Mouse (Mus musculus) heart, embryonic 13.5 days (tissue): ENCODE data around the gene Nmur1. TPM values are rescaled to one million over a fixed set of nuclear protein-coding genes. Genes with fewer than 3 reads are reported as not detected.

Experiments
- ATAC-seq: fragments of 200-750 bp; cut with Nextera tagmentation; 2 replicates; pipeline ENCODE4 v1.8.0; 2017; ENCODE audit warnings: moderate TSS enrichment; ENCODE audit not compliant: insufficient number of reproducible peaks, low FRiP score, low TSS enrichment; ENCODE audit errors: extremely low read depth
- H3K27ac ChIP-seq: fragments of 300-500 bp; sonication (generic); replicated peaks from 2 replicates; pipeline ENCODE4 v1.5.1; 2015; ENCODE audit warnings: moderate library complexity, mild to moderate bottlenecking, inconsistent platforms
- H3K27me3 ChIP-seq: fragments of 300-500 bp; sonication (generic); replicated peaks from 2 replicates; pipeline ENCODE4 v1.6.1; 2015; ENCODE audit warnings: mild to moderate bottlenecking, inconsistent platforms
- H3K36me3 ChIP-seq: fragments of 300-500 bp; sonication (generic); 2 replicates; pipeline ENCODE4 v1.6.1; 2015; ENCODE audit warnings: mild to moderate bottlenecking, inconsistent platforms
- H3K4me1 ChIP-seq: fragments of 300-500 bp; sonication (generic); 2 replicates; pipeline ENCODE4 v1.6.1; 2015; ENCODE audit warnings: inconsistent platforms
- H3K4me2 ChIP-seq: fragments of 300-500 bp; sonication (generic); 2 replicates; pipeline ENCODE4 v1.6.1; 2015; ENCODE audit warnings: inconsistent platforms, mild to moderate bottlenecking, moderate library complexity
- H3K4me3 ChIP-seq: fragments of 300-500 bp; sonication (generic); 2 replicates; pipeline ENCODE4 v1.5.1; 2015; ENCODE audit warnings: moderate library complexity, mild to moderate bottlenecking, inconsistent platforms
- H3K9ac ChIP-seq: fragments of 300-500 bp; sonication (generic); 2 replicates; pipeline ENCODE4 v1.6.1; 2015; ENCODE audit warnings: inconsistent platforms, mild to moderate bottlenecking, moderate library complexity
- H3K9me3 ChIP-seq: fragments of 300-500 bp; sonication (generic); 2 replicates; pipeline ENCODE4 v1.6.1; 2016; ENCODE audit warnings: inconsistent platforms
- WGBS: fragments of 180-500 bp; shearing (Covaris S2); methylation state at CpG from one replicate; pipeline ENCODE4 v1.1.7; 2015; ENCODE audit warnings: mixed read lengths; 5-methylcytosine and 5-hydroxymethylcytosine counted together
- polyA plus RNA-seq: library from polyadenylated mRNA; unstranded; fragments of >200 nt; fragmentation: Nextera tagmentation; extraction: Ambion mirVana; gene quantifications from 2 replicates; pipeline ENCODE4 v1.2.1, GENCODE M21; 2015

The Nmur1 gene
- polyA plus RNA-seq, 1 experiment from 2014 or later = not detected

DNA sequence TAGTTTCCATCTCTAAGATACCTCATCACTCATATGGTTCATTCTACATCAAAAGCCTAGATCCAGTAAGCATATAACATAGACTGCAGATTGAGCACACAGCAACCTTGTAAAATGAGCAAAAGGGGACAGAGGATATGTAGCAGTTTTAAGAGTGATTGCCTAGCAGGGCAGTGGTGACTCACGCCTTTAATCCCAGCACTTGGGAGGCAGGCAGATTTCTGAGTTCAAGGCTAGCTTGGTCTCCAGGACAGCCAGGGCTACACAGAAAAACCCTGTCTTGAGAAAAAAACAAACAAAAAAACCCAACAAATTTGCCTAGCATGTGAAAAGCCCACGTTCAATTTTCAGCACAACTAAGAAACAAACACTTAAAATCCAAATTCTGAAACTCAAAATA lies 71.8 kb downstream of the Nmur1 start:
- 89% methylated on average over 2 of the region's 2 CpGs for WGBS
- Histone ChIP-seq H3K4me2 (no peak overlapping the region), H3K4me1 (peaks cover 13% of the 10 kb centered on the region), H3K9ac (no peak overlapping the region), H3K27me3 (no peaks in the 10 kb centered on the region), H3K27ac (no peak overlapping the region), H3K36me3 (peaks cover 84% of the 10 kb centered on the region), H3K4me3 (no peak overlapping the region), H3K9me3 (no peaks in the 10 kb centered on the region)
- ATAC-seq = no peak

DNA sequence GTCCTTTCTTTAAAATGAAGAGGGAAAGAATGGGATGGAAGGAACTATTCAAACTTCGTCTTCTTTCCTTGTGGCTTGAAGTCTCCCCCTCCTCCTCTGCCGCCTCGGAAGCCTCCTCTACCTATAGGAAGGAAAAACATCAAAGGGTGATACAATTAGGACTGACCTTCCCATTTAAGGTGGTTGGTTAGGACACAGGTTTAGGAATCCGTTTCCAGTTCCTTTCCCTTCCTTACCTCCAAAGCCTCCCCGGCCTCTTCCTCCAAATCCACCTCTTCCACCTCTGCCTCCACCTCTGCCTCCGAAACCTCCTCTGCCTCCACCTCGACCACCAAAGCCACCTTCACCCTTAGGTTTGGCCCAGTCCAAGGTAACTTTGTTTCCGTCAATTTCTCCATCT lies 75.5 kb downstream of the Nmur1 start:
- no peak for ATAC-seq
- no peaks in the 10 kb centered on the region for H3K4me1 ChIP-seq
- peaks cover 95% of the 10 kb centered on the region for H3K36me3 ChIP-seq
- no peaks in the 10 kb centered on the region for H3K9me3 ChIP-seq
- WGBS = 79% methylated on average over 8 of the region's 8 CpGs
- H3K9ac ChIP-seq = no peak overlapping the region
- no peaks in the 10 kb centered on the region for H3K27me3 ChIP-seq
- H3K4me2 ChIP-seq = no peak overlapping the region
- H3K27ac ChIP-seq = no peak overlapping the region
- no peak overlapping the region for H3K4me3 ChIP-seq

DNA sequence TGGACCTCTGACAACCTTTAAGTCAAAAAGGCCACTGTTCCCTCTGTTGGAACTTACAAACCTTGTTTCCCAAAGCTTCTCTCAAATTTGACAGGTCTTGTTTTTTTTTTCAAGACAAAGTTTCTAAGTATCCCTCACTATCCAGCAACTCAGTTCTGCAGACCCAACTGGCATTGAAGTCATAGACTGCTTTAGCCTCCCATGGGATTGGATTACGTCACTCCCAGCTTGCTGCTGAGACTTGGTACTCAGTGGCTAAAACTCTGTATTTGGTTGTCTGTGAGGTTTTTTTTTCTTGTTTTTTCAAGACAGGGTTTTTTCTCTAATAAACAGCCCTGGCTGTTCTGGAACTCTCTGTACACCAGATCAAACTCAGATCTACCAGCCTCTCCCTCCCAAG lies 76.3 kb downstream of the Nmur1 start:
- H3K9ac ChIP-seq = no peak overlapping the region
- H3K9me3 ChIP-seq = no peaks in the 10 kb centered on the region
- no peak overlapping the region for H3K27ac ChIP-seq
- H3K4me1 ChIP-seq = no peaks in the 10 kb centered on the region
- H3K4me2 ChIP-seq = no peak overlapping the region
- peaks cover 86% of the 10 kb centered on the region for H3K36me3 ChIP-seq
- WGBS = 88% methylated on average over 1 of the region's 1 CpGs
- H3K4me3 ChIP-seq = no peak overlapping the region
- no peak for ATAC-seq
- no peaks in the 10 kb centered on the region for H3K27me3 ChIP-seq

DNA sequence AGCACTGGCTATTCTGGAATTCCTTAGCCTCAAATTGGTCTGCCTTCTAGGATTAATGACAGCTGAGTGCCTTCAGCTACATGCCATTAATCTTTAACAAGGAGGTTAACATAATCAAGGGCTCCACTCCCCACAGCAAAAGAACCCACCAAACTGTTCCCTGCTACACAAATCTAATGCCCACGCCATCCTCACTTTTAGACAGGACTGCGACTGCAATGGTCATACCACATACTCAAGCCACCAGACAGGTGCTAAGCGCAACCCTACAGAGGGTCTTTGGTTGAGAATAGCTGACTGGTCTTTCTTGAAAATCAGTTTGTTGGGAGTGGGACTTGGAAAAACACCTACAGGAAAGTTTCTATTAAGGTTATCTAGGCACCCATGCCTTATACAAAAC lies 76.8 kb downstream of the Nmur1 start:
- Histone ChIP-seq H3K9me3 (no peaks in the 10 kb centered on the region), H3K4me2 (no peak overlapping the region), H3K4me1 (no peaks in the 10 kb centered on the region), H3K27ac (no peak overlapping the region), H3K9ac (no peak overlapping the region), H3K27me3 (no peaks in the 10 kb centered on the region), H3K36me3 (peaks cover 81% of the 10 kb centered on the region), H3K4me3 (no peak overlapping the region)
- no peak for ATAC-seq
- WGBS = 93% methylated on average over 3 of the region's 3 CpGs

DNA sequence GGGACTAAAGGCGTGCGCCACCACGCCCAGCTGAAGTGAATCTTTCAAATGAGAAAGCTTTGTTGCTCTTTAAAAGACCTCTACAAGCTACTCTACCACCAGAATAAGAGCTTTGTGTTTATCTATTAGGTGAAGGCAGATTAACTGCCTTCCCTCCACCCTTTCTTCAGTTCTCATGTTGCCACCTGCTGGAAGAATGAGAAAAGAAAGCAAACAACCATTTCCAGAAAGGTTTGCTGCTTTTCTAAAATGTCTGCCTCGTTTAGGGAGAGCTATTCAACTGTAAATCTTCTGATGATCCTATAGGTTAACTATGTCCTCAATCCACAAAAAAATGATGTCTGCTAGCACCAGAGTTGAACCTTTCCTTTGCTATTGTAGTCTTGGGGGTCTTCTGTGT lies 77.2 kb downstream of the Nmur1 start:
- H3K27ac ChIP-seq = no peak overlapping the region
- no peak overlapping the region for H3K4me2 ChIP-seq
- H3K9me3 ChIP-seq = no peaks in the 10 kb centered on the region
- no peaks in the 10 kb centered on the region for H3K27me3 ChIP-seq
- H3K4me3 ChIP-seq = no peak overlapping the region
- H3K9ac ChIP-seq = no peak overlapping the region
- no peaks in the 10 kb centered on the region for H3K4me1 ChIP-seq
- H3K36me3 ChIP-seq = peaks cover 77% of the 10 kb centered on the region
- ATAC-seq = no peak
- WGBS = 72% methylated on average over 4 of the region's 4 CpGs

DNA sequence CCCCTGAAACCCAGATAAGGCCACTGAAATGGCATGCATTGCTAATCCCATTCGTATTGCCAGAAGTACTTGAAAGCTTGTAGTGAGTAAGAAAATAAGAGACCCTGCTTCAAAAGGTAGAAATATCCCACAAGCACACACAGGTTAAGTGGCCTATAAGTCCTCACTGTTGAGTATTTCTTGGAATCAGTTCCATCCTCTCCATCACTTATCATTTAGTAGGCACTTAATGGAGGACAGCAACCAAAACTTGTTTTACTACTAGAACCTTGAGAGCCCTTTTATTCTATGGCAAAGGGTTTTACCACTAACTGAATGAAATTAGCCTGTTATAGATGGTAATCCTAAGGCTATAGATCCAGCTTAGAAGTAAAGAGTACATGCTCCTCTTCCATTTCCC lies 77.9 kb downstream of the Nmur1 start:
- Histone ChIP-seq H3K9me3 (no peaks in the 10 kb centered on the region), H3K4me1 (no peaks in the 10 kb centered on the region), H3K4me3 (no peak overlapping the region), H3K9ac (no peak overlapping the region), H3K4me2 (no peak overlapping the region), H3K27me3 (no peaks in the 10 kb centered on the region), H3K27ac (no peak overlapping the region), H3K36me3 (peaks cover 70% of the 10 kb centered on the region)
- WGBS = 53% methylated on average over 1 of the region's 1 CpGs
- ATAC-seq = no peak

DNA sequence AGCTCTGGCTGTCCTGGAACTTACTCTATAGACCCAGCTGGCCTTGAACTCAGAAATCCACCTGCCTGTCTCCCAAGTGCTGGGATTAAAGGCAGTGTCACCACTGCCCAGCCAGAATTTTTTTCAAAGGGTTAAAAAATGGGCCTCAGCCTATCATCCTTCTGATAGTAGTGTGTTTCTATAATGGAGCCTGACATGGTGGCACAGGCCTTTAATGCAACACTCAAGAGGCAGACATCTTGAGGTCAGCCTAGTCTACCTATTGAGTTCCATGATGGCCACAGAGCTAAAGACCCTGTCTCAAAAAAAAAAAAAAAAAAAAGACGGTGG lies 78.3 kb downstream of the Nmur1 start:
- no peak overlapping the region for H3K4me3 ChIP-seq
- H3K9ac ChIP-seq = no peak overlapping the region
- H3K36me3 ChIP-seq = peaks cover 67% of the 10 kb centered on the region
- WGBS = 50% methylated on average over 1 of the region's 1 CpGs
- ATAC-seq = no peak
- no peak overlapping the region for H3K4me2 ChIP-seq
- no peaks in the 10 kb centered on the region for H3K4me1 ChIP-seq
- no peaks in the 10 kb centered on the region for H3K27me3 ChIP-seq
- no peak overlapping the region for H3K27ac ChIP-seq
- H3K9me3 ChIP-seq = no peaks in the 10 kb centered on the region

DNA sequence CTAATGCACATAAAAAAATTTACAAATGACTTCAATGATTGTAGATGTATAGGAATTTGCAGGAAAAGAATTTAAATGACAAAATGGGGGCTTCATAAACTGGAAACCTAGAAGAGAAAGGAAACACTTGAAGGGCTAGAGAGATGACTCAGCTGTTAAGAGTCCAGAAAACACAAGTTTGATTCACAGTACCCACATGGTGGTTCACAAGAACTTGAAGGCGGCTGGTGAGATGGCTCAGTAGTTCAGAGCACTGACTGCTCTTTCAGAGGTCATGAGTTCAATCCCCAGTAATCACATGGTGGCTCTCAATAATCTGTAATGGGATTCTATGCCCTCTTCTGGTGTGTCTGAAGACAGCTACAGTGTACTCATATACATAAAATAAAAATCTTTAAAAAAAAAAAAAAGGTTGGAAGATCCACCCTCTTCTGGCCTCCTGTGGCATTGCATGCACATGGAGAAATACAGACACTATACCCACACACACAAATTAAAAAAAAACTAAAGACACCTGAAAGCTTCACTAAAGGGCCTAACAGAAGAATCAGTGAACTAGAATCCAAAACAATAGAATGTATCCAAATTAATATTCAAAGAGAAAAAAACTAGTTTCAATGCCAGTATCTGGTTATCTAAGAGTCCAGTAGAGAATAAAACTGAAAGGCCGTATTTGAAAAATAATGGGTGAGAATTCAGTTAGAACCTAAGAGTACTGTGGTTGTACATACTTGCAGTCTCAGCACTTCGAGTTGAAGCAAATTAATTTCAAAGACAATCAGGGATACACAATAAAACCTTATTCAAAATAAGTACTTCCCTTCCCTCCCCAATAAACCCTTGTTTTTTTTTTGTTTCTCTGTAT lies 78.9 kb downstream of the Nmur1 start:
- H3K4me2 ChIP-seq = no peak overlapping the region
- no peak overlapping the region for H3K27ac ChIP-seq
- H3K4me1 ChIP-seq = no peaks in the 10 kb centered on the region
- WGBS = 83% methylated on average over 3 of the region's 3 CpGs
- no peak overlapping the region for H3K9ac ChIP-seq
- no peak for ATAC-seq
- no peak overlapping the region for H3K4me3 ChIP-seq
- H3K27me3 ChIP-seq = no peaks in the 10 kb centered on the region
- no peaks in the 10 kb centered on the region for H3K9me3 ChIP-seq
- peaks cover 61% of the 10 kb centered on the region for H3K36me3 ChIP-seq

DNA sequence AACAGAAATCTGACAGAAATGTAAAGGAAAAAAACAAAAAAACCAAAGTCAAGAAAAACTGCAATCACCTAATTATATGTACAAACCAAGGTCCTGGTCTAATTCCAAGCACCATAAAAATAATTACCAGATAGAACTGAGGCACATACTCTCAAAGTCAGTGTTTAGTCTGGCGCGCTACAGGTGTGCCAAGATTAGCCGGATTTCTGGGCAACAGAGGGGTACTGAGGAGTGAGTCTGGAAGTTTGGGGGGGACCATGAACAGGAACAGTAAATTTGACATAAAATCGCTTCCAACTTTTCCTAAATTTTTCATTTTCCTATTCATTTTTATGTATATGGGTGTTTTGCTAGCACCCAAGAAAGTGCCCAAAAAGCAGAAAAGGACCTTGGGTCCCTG lies 80.1 kb downstream of the Nmur1 start:
- 92% methylated on average over 4 of the region's 4 CpGs for WGBS

DNA sequence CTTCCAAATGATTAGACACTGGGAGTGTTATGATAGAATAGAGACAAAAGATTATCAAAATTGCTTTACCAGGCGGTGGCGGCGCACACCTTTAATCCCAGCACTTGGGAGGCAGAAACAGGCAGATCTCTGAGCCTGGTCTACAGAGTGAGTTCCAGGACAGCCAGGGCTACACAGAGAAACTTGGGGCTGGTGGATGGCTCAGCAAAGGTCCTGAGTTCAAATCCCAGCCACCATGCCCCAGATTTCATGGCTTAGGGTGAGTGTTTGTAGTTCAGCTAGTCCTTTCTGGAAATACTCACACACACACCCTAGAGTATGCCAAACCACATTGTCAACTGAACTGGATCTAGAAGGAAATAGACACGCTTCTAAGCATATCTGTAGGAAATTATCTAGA lies 81.0 kb downstream of the Nmur1 start:
- no peaks in the 10 kb centered on the region for H3K4me1 ChIP-seq
- no peak overlapping the region for H3K4me2 ChIP-seq
- no peak for ATAC-seq
- H3K27ac ChIP-seq = no peak overlapping the region
- 82% methylated on average over 4 of the region's 4 CpGs for WGBS
- H3K9me3 ChIP-seq = no peaks in the 10 kb centered on the region
- H3K36me3 ChIP-seq = peaks cover 41% of the 10 kb centered on the region
- H3K9ac ChIP-seq = no peak overlapping the region
- no peak overlapping the region for H3K4me3 ChIP-seq
- no peaks in the 10 kb centered on the region for H3K27me3 ChIP-seq

More for the DNA sequence above, 80.1 kb downstream of the Nmur1 start:
- no peak overlapping the region for H3K9ac ChIP-seq
- H3K27me3 ChIP-seq = no peaks in the 10 kb centered on the region
- H3K9me3 ChIP-seq = no peaks in the 10 kb centered on the region
- H3K27ac ChIP-seq = no peak overlapping the region
- no peak overlapping the region for H3K4me2 ChIP-seq
- no peaks in the 10 kb centered on the region for H3K4me1 ChIP-seq
- ATAC-seq = no peak
- H3K4me3 ChIP-seq = no peak overlapping the region
- H3K36me3 ChIP-seq = peaks cover 50% of the 10 kb centered on the region

DNA sequence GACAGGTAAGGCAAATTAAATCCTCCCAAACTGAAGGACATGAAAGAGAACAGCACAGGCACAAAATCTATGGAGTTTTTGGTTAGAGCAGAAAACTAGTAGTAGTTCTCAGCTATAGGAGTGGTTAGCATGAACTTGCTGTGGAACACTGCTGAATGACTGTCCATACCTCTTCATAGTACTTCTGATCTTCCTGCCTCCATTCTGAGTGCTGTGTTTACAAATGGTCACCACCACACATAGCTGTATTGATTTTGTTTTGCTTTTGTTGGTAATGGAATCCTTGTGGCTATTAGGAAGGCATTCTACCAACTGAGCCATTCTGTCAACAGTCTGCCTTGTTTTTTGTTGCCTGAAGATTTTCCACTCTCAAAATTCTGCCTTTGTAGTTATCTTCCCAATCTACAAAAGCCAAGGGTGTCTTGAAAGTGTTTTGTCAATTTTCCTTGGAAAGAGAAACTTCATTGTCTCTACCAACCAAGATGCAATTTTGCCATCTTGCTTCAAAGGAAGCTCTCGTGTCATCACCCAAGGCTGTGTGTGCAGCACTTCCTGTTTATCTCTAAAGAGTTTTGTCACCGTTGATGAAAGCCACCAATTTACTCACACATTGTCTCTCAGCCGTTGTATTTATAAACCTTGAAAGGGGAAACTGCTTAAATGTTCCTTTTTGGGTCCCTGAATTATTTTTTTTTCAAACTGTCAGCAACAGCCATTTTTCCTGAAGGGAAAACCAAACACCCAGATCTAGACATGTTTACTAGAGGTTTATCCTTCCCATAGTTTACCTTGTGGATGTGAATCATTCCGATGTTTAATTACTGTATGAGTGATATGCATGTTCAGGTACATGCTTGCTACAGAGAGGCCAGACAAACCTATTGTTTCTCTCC lies 81.8 kb downstream of the Nmur1 start:
- H3K9me3 ChIP-seq = no peaks in the 10 kb centered on the region
- 50% methylated on average over 4 of the region's 4 CpGs for WGBS
- ATAC-seq = no peak
- H3K27ac ChIP-seq = no peak overlapping the region
- no peak overlapping the region for H3K4me3 ChIP-seq
- H3K4me1 ChIP-seq = no peaks in the 10 kb centered on the region
- no peak overlapping the region for H3K9ac ChIP-seq
- no peaks in the 10 kb centered on the region for H3K27me3 ChIP-seq
- H3K36me3 ChIP-seq = peaks cover 32% of the 10 kb centered on the region
- no peak overlapping the region for H3K4me2 ChIP-seq
